Mouse (Mus musculus): ENCODE data around the gene Higd1c.

- no peak for TF ChIP-seq CTCF (conservative IDR thresholded peaks at IDR 0.05; ENCODE audit: insufficient read depth, insufficient read length, low read depth, low read length)
- TF ChIP-seq POLR2A (IDR thresholded peaks at IDR 0.05; ENCODE audit: low read depth, low read length), result no peak
These were observed 47.4 kb downstream of the Higd1c start for GRCm38 (mm10) chr15:100411731-100412130.

Data from kidney, adult 2 months (tissue).